Mouse (Mus musculus) olfactory bulb, adult 2 months (tissue): ENCODE measurements around the gene Fhit. TPM values are rescaled to one million over a fixed set of nuclear protein-coding genes. Genes with fewer than 3 reads are reported as not detected.

Experiments
- H3K27ac ChIP-seq: fragments of 200-500 bp; 2 replicates; pipeline ENCODE4 v1.5.1; 2012; ENCODE audit warnings: low read depth, low read length; ENCODE audit not compliant: insufficient read depth
- H3K4me1 ChIP-seq: fragments of 200-500 bp; 2 replicates; pipeline ENCODE4 v1.6.1; 2012; ENCODE audit warnings: low read length; ENCODE audit not compliant: control insufficient read depth, insufficient read depth
- H3K4me3 ChIP-seq: fragments of 200-500 bp; 2 replicates; pipeline ENCODE4 v1.5.1; 2012; ENCODE audit warnings: mild to moderate bottlenecking, low read depth, low read length, moderate library complexity; ENCODE audit not compliant: insufficient read depth
- CTCF ChIP-seq: fragments of 200-500 bp; IDR thresholded peaks from 2 replicates; pipeline ENCODE4 v1.5.1; 2012; ENCODE audit warnings: low read depth, mild to moderate bottlenecking, low read length, moderate library complexity; ENCODE audit not compliant: insufficient read depth
- POLR2A ChIP-seq: fragments of 200-500 bp; IDR thresholded peaks from 2 replicates; pipeline ENCODE4 v1.6.1; 2012; ENCODE audit warnings: mild to moderate bottlenecking, low read depth, low read length, moderate library complexity; ENCODE audit not compliant: insufficient read depth
- WGBS: fragments of 180-500 bp; shearing (Covaris S2); methylation state at CpG from one replicate; pipeline ENCODE4 v1.1.7; 2018; 5-methylcytosine and 5-hydroxymethylcytosine counted together
- polyA plus RNA-seq: library from polyadenylated mRNA; stranded (reverse); fragments of >200 nt; gene quantifications from 2 replicates; pipeline ENCODE4 v1.2.4, GENCODE M21; 2012; ENCODE audit warnings: low replicate concordance; ENCODE audit not compliant: missing spikeins, insufficient read depth, insufficient read length

The Fhit gene
- polyA plus RNA-seq, 1 experiment: not detected

- WGBS: 79% methylated on average over 8 of the region's 8 CpGs
- TF ChIP-seq POLR2A (no peak), CTCF (no peak)
- Histone ChIP-seq H3K27ac (no peak overlapping the region), H3K4me1 (no peaks in the 10 kb centered on the region), H3K4me3 (no peak overlapping the region)
These were observed 1578.3 kb downstream of the Fhit start for GRCm38 (mm10) chr14:9583227-9584155.

GRCm38 (mm10) chr14:9556333-9556732, 1605.5 kb downstream of the Fhit start:
- 53% methylated on average over 5 of the region's 5 CpGs for WGBS
- Histone ChIP-seq H3K4me3 (no peak overlapping the region), H3K27ac (no peak overlapping the region), H3K4me1 (no peaks in the 10 kb centered on the region)
- TF ChIP-seq CTCF (no peak), POLR2A (no peak)

GRCm38 (mm10) chr14:9555807-9556206, 1606.0 kb downstream of the Fhit start:
- WGBS: 54% methylated on average over 6 of the region's 6 CpGs
- no peak for TF ChIP-seq POLR2A
- TF ChIP-seq CTCF: no peak
- no peak overlapping the region for H3K27ac ChIP-seq

GRCm38 (mm10) chr14:9552149-9552548, 1609.7 kb downstream of the Fhit start:
- H3K4me3 ChIP-seq: no peak overlapping the region
- no peaks in the 10 kb centered on the region for H3K4me1 ChIP-seq

More at GRCm38 (mm10) chr14:9555807-9556206, 1606.0 kb downstream of the Fhit start:
- no peaks in the 10 kb centered on the region for H3K4me1 ChIP-seq
- H3K4me3 ChIP-seq: no peak overlapping the region

GRCm38 (mm10) chr14:9547952-9548351, 1613.9 kb downstream of the Fhit start:
- Histone ChIP-seq H3K4me3 (no peak overlapping the region), H3K27ac (peak overlapping the region; percentile 10; the same call in 1 of the 2 replicates), H3K4me1 (no peaks in the 10 kb centered on the region)
- WGBS: 10% methylated on average over 1 of the region's 1 CpGs
- no peak for TF ChIP-seq POLR2A
- TF ChIP-seq CTCF: no peak

More at GRCm38 (mm10) chr14:9552149-9552548, 1609.7 kb downstream of the Fhit start:
- no peak overlapping the region for H3K27ac ChIP-seq
- no peak for TF ChIP-seq POLR2A
- TF ChIP-seq CTCF: no peak

GRCm38 (mm10) chr14:9544364-9544763, 1617.5 kb downstream of the Fhit start:
- TF ChIP-seq CTCF (no peak), POLR2A (no peak)
- Histone ChIP-seq H3K4me3 (no peak overlapping the region), H3K4me1 (no peaks in the 10 kb centered on the region), H3K27ac (no peak overlapping the region)
- 89% methylated on average over 3 of the region's 3 CpGs for WGBS

- Histone ChIP-seq H3K4me3 (no peak overlapping the region), H3K27ac (no peak overlapping the region), H3K4me1 (no peaks in the 10 kb centered on the region)
- TF ChIP-seq CTCF (no peak), POLR2A (no peak)
- 57% methylated on average over 6 of the region's 6 CpGs for WGBS
These were observed 1626.3 kb downstream of the Fhit start for GRCm38 (mm10) chr14:9535491-9535890.

GRCm38 (mm10) chr14:9529247-9529646, 1632.6 kb downstream of the Fhit start:
- TF ChIP-seq CTCF: no peak
- TF ChIP-seq POLR2A: no peak
- 95% methylated on average over 4 of the region's 4 CpGs for WGBS
- Histone ChIP-seq H3K4me1 (no peaks in the 10 kb centered on the region), H3K4me3 (no peak overlapping the region), H3K27ac (no peak overlapping the region)

GRCm38 (mm10) chr14:9526136-9526535, 1635.7 kb downstream of the Fhit start:
- H3K4me3 ChIP-seq: no peak overlapping the region
- no peak for TF ChIP-seq CTCF
- TF ChIP-seq POLR2A: no peak
- no peak overlapping the region for H3K27ac ChIP-seq
- WGBS: 95% methylated on average over 3 of the region's 3 CpGs
- no peaks in the 10 kb centered on the region for H3K4me1 ChIP-seq
